Mouse (Mus musculus): Measurements from ENCODE around the gene Pax3. TPM values are rescaled to one million over a fixed set of nuclear protein-coding genes. Genes with fewer than 3 reads are reported as not detected.
A peak's percentile ranks its signal among the peaks of the same experiment; 100 is the strongest.

Pax3 gene
- polyA plus RNA-seq, 1 experiment from 2014 or later: 38.1 TPM

DNA sequence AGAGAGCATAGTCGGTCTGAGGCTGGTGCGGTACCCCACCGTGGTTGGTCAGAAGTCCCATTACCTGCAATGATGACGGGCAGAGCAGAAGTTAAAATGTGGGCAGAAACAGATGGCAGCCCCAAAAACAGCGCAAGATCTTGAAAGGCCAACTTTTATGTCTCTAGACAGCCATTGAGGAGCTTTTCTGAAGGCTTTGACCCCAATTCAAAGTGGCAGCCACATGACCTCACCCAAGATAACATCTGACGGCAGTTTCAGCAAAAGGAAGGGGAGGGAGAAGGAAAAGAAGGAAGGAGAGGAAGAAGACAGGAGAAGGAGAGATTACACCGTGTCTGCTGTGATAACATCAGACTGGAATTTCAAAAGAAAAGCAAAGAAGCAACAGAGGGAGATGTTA is 93.4 kb downstream of the Pax3 start:
- Histone ChIP-seq H3K9me3 (ENCODE audit: control insufficient read depth, low read length) (no peaks in the 10 kb centered on the region), H3K4me3 (ENCODE audit: low read depth, low read length) (no peak overlapping the region), H3K27ac (ENCODE audit: low read depth, low read length) (no peak overlapping the region), H3K4me2 (no peak overlapping the region), H3K27me3 (ENCODE audit: control insufficient read depth, insufficient read depth, low read length) (no peaks in the 10 kb centered on the region), H3K9ac (ENCODE audit: low read length) (no peak overlapping the region), H3K36me3 (ENCODE audit: control insufficient read depth, insufficient read depth, low read length) (no peaks in the 10 kb centered on the region; the same call in 1 of the 2 replicates), H3K4me1 (ENCODE audit: control insufficient read depth, insufficient read depth, low read length) (no peaks in the 10 kb centered on the region)
- ATAC-seq (ENCODE audit: low FRiP score) (no peak), DNase-seq (ENCODE audit: low spot score, missing footprints) (no peak)
- WGBS: 78% methylated on average over 7 of the region's 7 CpGs

DNA sequence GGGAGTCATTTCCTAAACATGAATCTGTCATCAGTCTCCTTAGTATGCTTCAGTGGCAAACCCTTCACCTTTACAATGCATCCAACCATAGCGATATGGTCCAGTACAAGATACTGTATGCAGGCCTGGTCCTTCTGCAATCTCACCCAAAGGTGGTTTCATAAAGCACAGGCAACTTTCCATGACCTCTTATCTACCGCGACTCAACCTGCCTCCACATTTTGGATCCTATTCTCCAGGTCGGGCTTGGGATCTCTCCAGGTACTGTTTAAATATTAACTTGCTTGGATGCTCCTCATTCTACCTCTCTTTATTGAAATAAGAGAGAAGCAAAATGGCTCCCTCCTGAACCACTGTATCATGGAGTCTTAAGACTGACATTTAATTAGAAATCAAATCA is 103.3 kb downstream of the Pax3 start:
- Histone ChIP-seq H3K4me3 (ENCODE audit: low read depth, low read length) (no peak overlapping the region), H3K9ac (ENCODE audit: low read length) (no peak overlapping the region), H3K4me1 (ENCODE audit: control insufficient read depth, insufficient read depth, low read length) (no peaks in the 10 kb centered on the region), H3K9me3 (ENCODE audit: control insufficient read depth, low read length) (no peaks in the 10 kb centered on the region), H3K4me2 (no peak overlapping the region), H3K27ac (ENCODE audit: low read depth, low read length) (no peak overlapping the region), H3K36me3 (ENCODE audit: control insufficient read depth, insufficient read depth, low read length) (no peaks in the 10 kb centered on the region), H3K27me3 (ENCODE audit: control insufficient read depth, insufficient read depth, low read length) (no peaks in the 10 kb centered on the region)
- DNase-seq (ENCODE audit: low spot score, missing footprints) (no peak), ATAC-seq (ENCODE audit: low FRiP score) (no peak)
- 97% methylated on average over 4 of the region's 4 CpGs for WGBS

DNA sequence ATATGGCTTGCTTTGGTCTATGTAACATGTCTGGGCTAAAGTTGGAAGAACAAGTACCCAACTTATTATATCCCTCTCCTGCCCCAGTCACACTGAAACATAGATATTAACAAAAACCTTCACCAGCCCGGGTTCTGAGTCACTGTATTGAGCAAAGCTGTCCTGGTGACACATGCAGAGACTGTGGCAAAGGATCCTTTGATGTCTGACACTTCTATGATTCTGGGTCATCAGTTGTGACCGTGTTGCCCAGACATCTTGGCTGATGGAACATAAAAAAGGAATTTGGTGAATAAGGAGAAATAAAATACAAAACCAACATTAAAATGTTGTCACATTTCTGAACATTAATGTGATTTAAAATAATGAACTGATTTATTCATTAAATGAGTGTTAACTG is 108.3 kb downstream of the Pax3 start:
- 65% methylated on average over 2 of the region's 2 CpGs for WGBS
- peak; percentile 53 for DNase-seq (ENCODE audit: low spot score, missing footprints)
- H3K4me2 ChIP-seq: no peak overlapping the region
- no peak overlapping the region for H3K9ac ChIP-seq (ENCODE audit: low read length)
- no peaks in the 10 kb centered on the region for H3K4me1 ChIP-seq (ENCODE audit: control insufficient read depth, insufficient read depth, low read length)
- no peak for ATAC-seq (ENCODE audit: low FRiP score)
- no peak overlapping the region for H3K4me3 ChIP-seq (ENCODE audit: low read depth, low read length)
- H3K27me3 ChIP-seq (ENCODE audit: control insufficient read depth, insufficient read depth, low read length): no peaks in the 10 kb centered on the region
- H3K36me3 ChIP-seq (ENCODE audit: control insufficient read depth, insufficient read depth, low read length): no peaks in the 10 kb centered on the region
- no peaks in the 10 kb centered on the region for H3K9me3 ChIP-seq (ENCODE audit: control insufficient read depth, low read length)
- no peak overlapping the region for H3K27ac ChIP-seq (ENCODE audit: low read depth, low read length)

DNA sequence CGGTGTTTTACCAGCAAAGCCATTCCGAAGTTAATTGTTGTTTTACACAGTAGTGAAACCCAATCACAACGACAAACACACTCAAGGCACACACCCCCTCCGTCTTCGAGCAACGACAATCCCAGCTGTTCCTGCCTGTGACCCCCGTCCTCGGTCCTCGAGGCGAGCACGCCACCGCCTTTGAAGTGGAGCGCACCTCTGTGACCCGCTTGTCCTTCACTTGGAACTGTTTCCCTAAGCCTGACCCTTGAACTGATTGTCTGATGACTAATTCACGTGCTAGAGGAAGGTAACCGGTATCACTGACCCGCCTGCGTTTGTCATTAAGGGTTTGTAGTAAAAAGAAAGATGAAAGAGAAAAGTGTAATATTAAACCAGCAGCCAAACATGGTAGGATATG is 115.2 kb downstream of the Pax3 start:
- no peaks in the 10 kb centered on the region for H3K9me3 ChIP-seq (ENCODE audit: control insufficient read depth, low read length)
- H3K4me2 ChIP-seq: no peak overlapping the region
- H3K36me3 ChIP-seq (ENCODE audit: control insufficient read depth, insufficient read depth, low read length): no peaks in the 10 kb centered on the region
- DNase-seq (ENCODE audit: low spot score, missing footprints): no peak
- 28% methylated on average over 18 of the region's 18 CpGs for WGBS
- ATAC-seq (ENCODE audit: low FRiP score): no peak
- no peak overlapping the region for H3K27ac ChIP-seq (ENCODE audit: low read depth, low read length)
- no peaks in the 10 kb centered on the region for H3K27me3 ChIP-seq (ENCODE audit: control insufficient read depth, insufficient read depth, low read length)
- no peak overlapping the region for H3K4me3 ChIP-seq (ENCODE audit: low read depth, low read length)
- H3K9ac ChIP-seq (ENCODE audit: low read length): no peak overlapping the region
- H3K4me1 ChIP-seq (ENCODE audit: control insufficient read depth, insufficient read depth, low read length): no peaks in the 10 kb centered on the region

DNA sequence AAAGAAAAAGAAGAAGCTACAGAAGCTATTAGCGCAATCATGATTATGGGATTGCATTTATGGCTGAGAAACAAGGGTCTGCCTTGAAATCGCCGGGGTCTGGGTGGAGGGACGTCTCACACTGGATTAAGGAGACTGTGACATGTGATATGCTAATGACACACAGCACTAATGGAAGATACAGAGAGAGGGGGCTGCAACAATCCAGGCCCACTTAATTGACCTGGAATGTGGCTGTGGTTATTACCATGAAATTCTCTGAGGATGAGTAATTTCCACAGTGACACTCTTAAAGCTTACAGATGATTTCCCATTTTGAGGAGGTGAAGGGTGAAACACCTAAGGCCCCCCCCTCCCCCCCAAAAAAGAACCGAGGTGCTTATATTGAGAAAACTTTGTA is 136.1 kb downstream of the Pax3 start:
- ATAC-seq (ENCODE audit: low FRiP score) (0 out of 2 replicates have a peak, but pooled peaks have one; percentile 52), DNase-seq (ENCODE audit: low spot score, missing footprints) (no peak)
- whole genome bisulfite sequencing: 57% methylated on average over 5 of the region's 5 CpGs
- H3K4me2 ChIP-seq: no peak overlapping the region
- H3K4me1 ChIP-seq (ENCODE audit: control insufficient read depth, insufficient read depth, low read length): no peaks in the 10 kb centered on the region
- H3K27ac ChIP-seq (ENCODE audit: low read depth, low read length): no peak overlapping the region
- no peaks in the 10 kb centered on the region for H3K36me3 ChIP-seq (ENCODE audit: control insufficient read depth, insufficient read depth, low read length)
- no peak overlapping the region for H3K9ac ChIP-seq (ENCODE audit: low read length)
- H3K9me3 ChIP-seq (ENCODE audit: control insufficient read depth, low read length): no peaks in the 10 kb centered on the region
- no peak overlapping the region for H3K4me3 ChIP-seq (ENCODE audit: low read depth, low read length)
- no peaks in the 10 kb centered on the region for H3K27me3 ChIP-seq (ENCODE audit: control insufficient read depth, insufficient read depth, low read length)

DNA sequence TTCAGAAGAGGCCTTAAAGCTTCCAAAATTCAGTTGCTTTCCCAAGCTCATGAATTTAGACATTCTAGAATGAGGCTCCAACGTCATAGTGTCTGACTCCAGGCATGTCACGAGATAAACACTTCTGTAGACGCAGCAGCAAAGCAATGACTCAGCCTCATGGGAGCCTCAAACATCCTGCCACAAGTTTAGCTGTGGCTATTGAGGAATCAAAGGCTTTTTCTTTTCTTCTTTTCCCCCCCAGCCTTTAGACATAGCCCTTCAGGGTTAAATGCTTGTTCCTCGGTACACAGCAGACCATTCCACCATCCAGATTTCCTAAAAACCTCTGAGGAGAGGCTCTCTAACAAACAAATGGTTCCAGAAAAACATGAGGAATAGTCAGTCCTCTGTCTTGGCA is 139.0 kb downstream of the Pax3 start:
- ATAC-seq (ENCODE audit: low FRiP score) (no peak), DNase-seq (ENCODE audit: low spot score, missing footprints) (no peak)
- Histone ChIP-seq H3K4me1 (ENCODE audit: control insufficient read depth, insufficient read depth, low read length) (no peaks in the 10 kb centered on the region), H3K36me3 (ENCODE audit: control insufficient read depth, insufficient read depth, low read length) (no peaks in the 10 kb centered on the region), H3K4me2 (no peak overlapping the region), H3K9me3 (ENCODE audit: control insufficient read depth, low read length) (no peaks in the 10 kb centered on the region), H3K4me3 (ENCODE audit: low read depth, low read length) (no peak overlapping the region), H3K27ac (ENCODE audit: low read depth, low read length) (no peak overlapping the region), H3K9ac (ENCODE audit: low read length) (no peak overlapping the region), H3K27me3 (ENCODE audit: control insufficient read depth, insufficient read depth, low read length) (no peaks in the 10 kb centered on the region)
- WGBS: 72% methylated on average over 4 of the region's 4 CpGs

DNA sequence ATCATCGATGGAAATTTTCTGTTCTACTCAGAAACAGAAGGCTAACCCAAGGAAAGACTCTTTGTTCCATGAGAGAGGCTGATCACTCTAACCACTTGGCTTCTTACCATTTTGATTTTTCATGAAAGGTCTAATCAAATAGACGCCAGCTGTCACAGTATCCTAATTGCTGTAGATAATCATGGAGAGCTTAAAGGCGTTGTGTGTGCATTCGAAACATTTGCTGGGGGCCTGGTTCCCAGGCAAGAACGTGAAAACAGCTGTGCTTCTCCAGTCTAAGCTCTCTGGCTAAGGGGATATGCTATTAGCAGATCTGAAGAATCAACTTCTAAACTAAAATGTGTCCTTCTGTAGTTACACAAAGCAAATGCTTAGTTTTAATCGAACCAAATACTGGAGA is 143.3 kb downstream of the Pax3 start:
- no peaks in the 10 kb centered on the region for H3K36me3 ChIP-seq (ENCODE audit: control insufficient read depth, insufficient read depth, low read length)
- no peak overlapping the region for H3K27ac ChIP-seq (ENCODE audit: low read depth, low read length)
- DNase-seq (ENCODE audit: low spot score, missing footprints): no peak
- H3K4me1 ChIP-seq (ENCODE audit: control insufficient read depth, insufficient read depth, low read length): no peaks in the 10 kb centered on the region
- no peak overlapping the region for H3K4me2 ChIP-seq
- WGBS: 85% methylated on average over 6 of the region's 6 CpGs
- no peaks in the 10 kb centered on the region for H3K27me3 ChIP-seq (ENCODE audit: control insufficient read depth, insufficient read depth, low read length)
- no peak overlapping the region for H3K9ac ChIP-seq (ENCODE audit: low read length)
- no peaks in the 10 kb centered on the region for H3K9me3 ChIP-seq (ENCODE audit: control insufficient read depth, low read length)
- no peak overlapping the region for H3K4me3 ChIP-seq (ENCODE audit: low read depth, low read length)
- no peak for ATAC-seq (ENCODE audit: low FRiP score)

Other genes with a start within 250 kb of the Pax3 start
- gene Sgpp2, start 113.2 kb upstream of the Pax3 start, polyA plus RNA-seq (2014; fragmentation: Nextera tagmentation; extraction: Ambion mirVana): 1.1 and 2.1 TPM in 2 replicates